26 mouse cellular contexts compared by ENCODE assay signal in the genomic region with DNA sequence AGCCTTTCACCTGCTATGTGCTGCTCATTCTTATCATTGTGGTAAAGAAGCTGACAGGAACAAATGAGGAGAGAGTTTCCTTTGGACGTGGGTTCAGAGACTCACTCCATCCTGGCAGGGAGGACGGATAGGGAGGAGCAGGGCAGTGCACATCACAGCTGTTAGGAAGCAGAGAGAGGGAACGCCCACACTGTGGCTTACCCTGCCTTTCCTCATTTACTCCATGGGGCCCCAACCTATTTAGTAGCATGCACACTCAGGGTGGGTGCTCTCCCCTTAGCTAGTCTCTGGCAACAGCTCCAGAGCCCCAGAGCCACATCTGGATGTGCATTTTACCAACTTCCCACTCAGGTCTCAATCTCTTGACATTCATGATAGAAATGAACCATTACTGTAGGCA. TPM values are rescaled to one million over a fixed set of nuclear protein-coding genes. Genes with fewer than 3 reads are reported as not detected.
A peak's percentile ranks its signal among the peaks of the same experiment; 100 is the strongest.
DNase-seq lines count a peak whose midpoint lies in the region; ATAC-seq and TF ChIP-seq lines count a peak whose summit lies in the region.
"Had no signal": no experiment of that assay in that cellular context is flagged by ENCODE, and none has a peak within 500 bp of the region (broad histone marks: within the 10 kb centered on the region; RNA-seq: fewer than 3 reads in every experiment).

No protein-coding gene starts in this region.

- no peak for TF ChIP-seq EP300 in lung, postnatal 0 days (IDR thresholded peaks at IDR 0.05)

- H3K27ac ChIP-seq in heart, embryonic 10.5 days, result no peak overlapping the region
- no peak overlapping the region for H3K27ac ChIP-seq in lung, postnatal 0 days (ENCODE audit: low read length)
- H3K27ac ChIP-seq: forebrain, embryonic 10.5 days; forebrain, embryonic 13.5 days; hindbrain, embryonic 12.5 days; hindbrain, embryonic 15.5 days had no signal

- no peaks in the 10 kb centered on the region for H3K9me3 ChIP-seq in heart, embryonic 10.5 days
- no peaks in the 10 kb centered on the region for H3K9me3 ChIP-seq in lung, postnatal 0 days (ENCODE audit: low read length)
- H3K9me3 ChIP-seq: forebrain, embryonic 10.5 days; forebrain, embryonic 13.5 days; G1E; hindbrain, embryonic 12.5 days; hindbrain, embryonic 15.5 days had no signal

- no peak overlapping the region for H3K4me3 ChIP-seq in heart, embryonic 10.5 days
- H3K4me3 ChIP-seq in lung, postnatal 0 days (ENCODE audit: low read depth, low read length), result no peak overlapping the region
- H3K4me3 ChIP-seq: forebrain, embryonic 10.5 days; forebrain, embryonic 13.5 days; hindbrain, embryonic 12.5 days; hindbrain, embryonic 15.5 days had no signal

- TF ChIP-seq CTCF in lung, postnatal 0 days (IDR thresholded peaks at IDR 0.05), result no peak

- H3K9ac ChIP-seq in lung, postnatal 0 days (replicated peaks; ENCODE audit: low read depth), result no peak overlapping the region
- H3K9ac ChIP-seq: forebrain, embryonic 13.5 days; hindbrain, embryonic 12.5 days; hindbrain, embryonic 15.5 days had no signal

- 44% methylated on average over 3 of the region's 3 CpGs for WGBS in heart, embryonic 10.5 days
- WGBS in lung, postnatal 0 days, result 19% methylated on average over 3 of the region's 3 CpGs

- H3K4me2 ChIP-seq in lung, postnatal 0 days (replicated peaks; ENCODE audit: low read depth, low read length), result no peak overlapping the region
- H3K4me2 ChIP-seq: forebrain, embryonic 13.5 days; heart, embryonic 11.5 days; hindbrain, embryonic 12.5 days; hindbrain, embryonic 15.5 days had no signal

- 0 out of 2 replicates have a peak, but pooled peaks cover 3% of the 10 kb centered on the region for H3K36me3 ChIP-seq in heart, embryonic 10.5 days
- H3K36me3 ChIP-seq in lung, postnatal 0 days (ENCODE audit: insufficient read depth, low read length), result no peaks in the 10 kb centered on the region
- H3K36me3 ChIP-seq: G1E; hindbrain, embryonic 12.5 days; hindbrain, embryonic 15.5 days had no signal

- no peaks in the 10 kb centered on the region for H3K27me3 ChIP-seq in heart, embryonic 10.5 days (ENCODE audit: insufficient read depth, poor library complexity, severe bottlenecking)
- no peaks in the 10 kb centered on the region for H3K27me3 ChIP-seq in lung, postnatal 0 days (replicated peaks; ENCODE audit: insufficient read depth, low read length)
- H3K27me3 ChIP-seq: CH12.LX; forebrain, embryonic 13.5 days; hindbrain, embryonic 12.5 days; hindbrain, embryonic 15.5 days had no signal

- no peak for ATAC-seq in lung, postnatal 0 days
- ATAC-seq: forebrain, embryonic 13.5 days; forebrain, embryonic 16.5 days; Patski had no signal

- peaks cover 24% of the 10 kb centered on the region for H3K4me1 ChIP-seq in heart, embryonic 10.5 days
- peaks cover 10% of the 10 kb centered on the region; the same call in 1 of the 2 replicates for H3K4me1 ChIP-seq in lung, postnatal 0 days (ENCODE audit: insufficient read depth, low read depth, low read length)

- peak; percentile 71 for DNase-seq in heart, embryonic 10.5 days (ENCODE audit: low spot score)
- DNase-seq in heart, adult 9 months (ENCODE audit: low spot score in 2 of 2), result no peak
- peak; percentile 28 for DNase-seq in lung, postnatal 36 days
- DNase-seq in lung, postnatal 0 days (ENCODE audit: low spot score), result no peak
- DNase-seq in thymus, postnatal 14 days, result peak; percentile 30
- DNase-seq in thymus, postnatal 10 days (ENCODE audit: low spot score in 2 of 2), result no peak
- no peak for DNase-seq in adrenal gland, adult 8-10 months
- DNase-seq: adrenal gland, adult 2 months; adrenal gland, postnatal 25 days; B cell, adult 2 months; cerebellum, adult 18-20 months; cerebellum, adult 9-10 months; cerebellum, postnatal 14 days; gastrocnemius, postnatal 10 days; gastrocnemius, postnatal 36 days had no signal

RNA-seq across cellular contexts. Expression of a gene that starts 3.8 kb away (rescaled TPM):
- polyA plus RNA-seq in heart, embryonic 10.5 days (2016; fragmentation: Nextera tagmentation; extraction: Ambion mirVana), result 30.2 and 31.5 TPM in 2 replicates
- polyA plus RNA-seq in lung, postnatal 0 days (2015; fragmentation: Nextera tagmentation; extraction: Ambion mirVana), result 30.2 and 32.3 TPM in 2 replicates
- total RNA-seq in adrenal gland, adult 8-10 months (2022), result 10 to 100 TPM; 71.4 to 99.2 (median 87.3) TPM

RNA-seq across cellular contexts. Expression of a gene that starts 48.7 kb away (rescaled TPM):
- 21.3 and 24.5 TPM in 2 replicates for polyA plus RNA-seq in heart, embryonic 10.5 days (2016; fragmentation: Nextera tagmentation; extraction: Ambion mirVana)
- 3.9 and 4.5 TPM in 2 replicates for polyA plus RNA-seq in lung, postnatal 0 days (2015; fragmentation: Nextera tagmentation; extraction: Ambion mirVana)
- total RNA-seq in adrenal gland, adult 8-10 months (2022), result 1 to 10 TPM; 3.5 to 4.9 (median 4.4) TPM
- polyA plus RNA-seq: G1E had no signal

RNA-seq across cellular contexts. Expression of a gene that starts 58.9 kb away (rescaled TPM):
- 0.17 and 0.20 TPM in 2 replicates for polyA plus RNA-seq in heart, embryonic 10.5 days (2016; fragmentation: Nextera tagmentation; extraction: Ambion mirVana)
- polyA plus RNA-seq in lung, postnatal 0 days (2015; fragmentation: Nextera tagmentation; extraction: Ambion mirVana), result not detected in 2 replicates
- 1 to 10 TPM in 1 of 4 experiments, under 1 TPM in 3; 0.67 to 1.1 (median 0.82) TPM for total RNA-seq in adrenal gland, adult 8-10 months (2022)
- total RNA-seq: CH12.LX had no signal
- polyA plus RNA-seq: G1E; heart, embryonic 14.5 days; heart, postnatal 0 days had no signal

Comparison
In these comparisons a context has a peak if more than half of its experiments do, and no peak if none do; other contexts are left out.
1. DNase-seq: peak in heart, embryonic 10.5 days (single experiment), lung, postnatal 36 days (single experiment) and thymus, postnatal 14 days (single experiment); none in heart, adult 9 months (0 of 2), lung, postnatal 0 days (single experiment), thymus, postnatal 10 days (0 of 2) and adrenal gland, adult 8-10 months (single experiment).